Mouse (Mus musculus): ENCODE data around the gene Wdr63.

DNA sequence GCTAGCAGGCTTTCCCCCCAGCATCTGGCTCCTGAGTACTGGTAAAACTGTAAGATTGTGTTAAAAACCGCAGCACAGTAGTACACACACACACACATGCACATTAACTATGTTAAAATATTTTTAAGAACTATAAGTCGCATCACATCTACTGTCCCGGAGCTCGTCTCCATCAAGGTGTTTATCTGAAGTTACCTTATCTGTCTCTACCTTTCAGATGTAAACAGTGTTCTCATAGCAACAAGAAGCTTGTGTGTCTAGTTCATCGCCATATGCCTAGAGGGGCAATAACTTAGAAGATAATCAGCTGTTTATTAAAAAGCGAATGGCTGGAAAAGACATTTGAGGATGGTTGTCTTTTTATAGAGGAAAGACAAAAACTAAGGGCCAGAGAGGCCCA, 82.4 kb downstream of the Wdr63 start:
- TF ChIP-seq CTCF (IDR thresholded peaks at IDR 0.05; ENCODE audit: low read depth, low read length): no peak
- no peak for TF ChIP-seq POLR2A (IDR thresholded peaks at IDR 0.05; ENCODE audit: borderline replicate concordance, low read depth, low read length)
